Mouse (Mus musculus): Measurements from ENCODE around the gene Ccnyl1.

Ccnyl1 gene

GRCm38 (mm10) chr1:64701780-64702179, 11.5 kb downstream of the Ccnyl1 start:
- no peak for DNase-seq (ENCODE audit: inconsistent ontology term)

- no peak for DNase-seq (ENCODE audit: inconsistent ontology term)
Observed at GRCm38 (mm10) chr1:64705230-64705629, 15.0 kb downstream of the Ccnyl1 start.

GRCm38 (mm10) chr1:64706610-64707009, 16.4 kb downstream of the Ccnyl1 start:
- DNase-seq (ENCODE audit: inconsistent ontology term) = no peak

GRCm38 (mm10) chr1:64709891-64710290, 19.6 kb downstream of the Ccnyl1 start:
- no peak for DNase-seq (ENCODE audit: inconsistent ontology term)

GRCm38 (mm10) chr1:64712006-64712760, 21.9 kb downstream of the Ccnyl1 start:
- no peak for DNase-seq (ENCODE audit: inconsistent ontology term)

GRCm38 (mm10) chr1:64715458-64715857, 25.2 kb downstream of the Ccnyl1 start:
- peak; percentile 84 for DNase-seq (ENCODE audit: inconsistent ontology term)

- peak; percentile 71 for DNase-seq (ENCODE audit: inconsistent ontology term)
Observed at GRCm38 (mm10) chr1:64716589-64717304, 26.5 kb downstream of the Ccnyl1 start.

GRCm38 (mm10) chr1:64717504-64717903, 27.2 kb downstream of the Ccnyl1 start:
- no peak for DNase-seq (ENCODE audit: inconsistent ontology term)

GRCm38 (mm10) chr1:64721034-64721587, 30.9 kb downstream of the Ccnyl1 start:
- peak; percentile 10 for DNase-seq (ENCODE audit: inconsistent ontology term)

- peak; percentile 47 for DNase-seq (ENCODE audit: inconsistent ontology term)
Observed at GRCm38 (mm10) chr1:64730046-64730445, 39.8 kb downstream of the Ccnyl1 start.

- peak; percentile 57 for DNase-seq (ENCODE audit: inconsistent ontology term)
Observed at GRCm38 (mm10) chr1:64731341-64732020, 41.2 kb downstream of the Ccnyl1 start.

GRCm38 (mm10) chr1:64732161-64732560, 41.9 kb downstream of the Ccnyl1 start:
- peak; percentile 40 for DNase-seq (ENCODE audit: inconsistent ontology term)

- DNase-seq (ENCODE audit: inconsistent ontology term) = peak; percentile 19
Observed at GRCm38 (mm10) chr1:64732637-64733200, 42.5 kb downstream of the Ccnyl1 start.

GRCm38 (mm10) chr1:64733453-64734245, 43.4 kb downstream of the Ccnyl1 start:
- peak; percentile 26 for DNase-seq (ENCODE audit: inconsistent ontology term)

GRCm38 (mm10) chr1:64734771-64735750, 44.8 kb downstream of the Ccnyl1 start:
- peak; percentile 73 for DNase-seq (ENCODE audit: inconsistent ontology term)

- peak; percentile 82 for DNase-seq (ENCODE audit: inconsistent ontology term)
Observed at GRCm38 (mm10) chr1:64735781-64736680, 45.8 kb downstream of the Ccnyl1 start.

- DNase-seq (ENCODE audit: inconsistent ontology term) = peak; percentile 81
Observed at GRCm38 (mm10) chr1:64736681-64737501, 46.6 kb downstream of the Ccnyl1 start.
